Mouse (Mus musculus) frontal cortex, postnatal 25 days (tissue): ENCODE results near the gene Uck2.

Experiments
- DNase-seq, 2 experiments: peaks; one replicate each; pipeline ENCODE4 v3.0.0; 2022; ENCODE audit warnings: low spot score in 2 of 2

Uck2 gene

DNA sequence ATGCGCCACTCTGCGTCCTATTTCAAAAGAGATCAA is at the start of gene Uck2:
Gene Uck2 (minus strand): TSS at position 1 of the 36 bp plus-strand sequence.
- no peak for DNase-seq

DNA sequence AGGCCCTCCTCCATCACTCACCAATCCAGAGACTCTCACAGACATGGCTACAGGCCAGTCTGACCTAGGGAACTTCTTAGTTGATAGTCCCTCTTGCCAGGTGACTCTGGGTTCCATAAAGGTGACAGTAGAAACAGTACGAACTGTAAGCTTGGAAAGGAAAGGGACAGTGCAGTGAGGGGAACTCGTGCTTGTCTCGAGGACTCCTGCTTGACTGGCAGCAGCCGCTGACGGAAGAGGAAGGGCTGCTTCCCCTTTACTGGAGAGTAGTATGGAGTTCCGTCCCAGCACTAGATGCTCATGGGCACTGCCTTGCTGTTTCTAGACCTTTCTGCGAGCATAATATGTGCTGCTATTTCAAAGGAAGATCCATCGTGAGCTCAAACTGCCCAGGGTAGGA is 46.0 kb upstream of the Uck2 start:
- no peak for DNase-seq

DNA sequence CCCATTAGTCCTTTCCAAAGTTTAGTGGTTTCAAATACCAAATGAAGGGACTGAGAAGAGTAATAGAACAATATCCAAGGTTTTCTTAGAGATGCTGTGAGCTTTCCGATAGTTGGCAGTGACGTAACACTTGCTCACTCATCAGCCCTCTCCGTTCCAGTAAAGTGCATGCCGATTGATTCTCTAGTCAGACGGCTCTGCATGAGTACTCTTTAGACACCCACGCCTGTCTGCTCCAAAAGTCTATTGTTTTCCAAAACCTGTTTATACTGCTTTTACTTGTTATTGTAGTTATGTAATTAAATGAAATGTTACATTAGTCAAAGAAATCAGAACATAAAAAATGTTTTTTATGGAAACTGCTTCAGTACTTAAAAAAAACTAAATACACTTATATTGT is 43.7 kb upstream of the Uck2 start:
- no peak for DNase-seq

DNA sequence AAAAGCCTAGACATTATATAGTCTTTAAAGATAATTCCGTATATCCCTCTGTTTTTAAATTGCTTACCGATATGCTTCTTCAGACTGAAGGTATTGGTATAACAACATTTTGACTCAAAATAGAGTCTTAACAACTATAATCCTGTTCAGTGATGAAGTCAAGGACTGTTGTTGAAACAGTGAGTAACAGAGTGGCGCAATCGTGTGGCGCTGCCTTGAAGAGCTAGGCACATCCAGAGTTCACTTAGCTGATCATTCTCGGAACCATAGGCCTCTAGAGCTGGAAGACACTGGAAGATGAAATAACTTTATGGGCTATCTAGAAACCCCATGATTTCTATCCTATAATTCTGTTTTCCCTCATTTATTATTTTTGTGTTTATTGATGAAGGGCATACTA is 36.6 kb upstream of the Uck2 start:
- no peak for DNase-seq

DNA sequence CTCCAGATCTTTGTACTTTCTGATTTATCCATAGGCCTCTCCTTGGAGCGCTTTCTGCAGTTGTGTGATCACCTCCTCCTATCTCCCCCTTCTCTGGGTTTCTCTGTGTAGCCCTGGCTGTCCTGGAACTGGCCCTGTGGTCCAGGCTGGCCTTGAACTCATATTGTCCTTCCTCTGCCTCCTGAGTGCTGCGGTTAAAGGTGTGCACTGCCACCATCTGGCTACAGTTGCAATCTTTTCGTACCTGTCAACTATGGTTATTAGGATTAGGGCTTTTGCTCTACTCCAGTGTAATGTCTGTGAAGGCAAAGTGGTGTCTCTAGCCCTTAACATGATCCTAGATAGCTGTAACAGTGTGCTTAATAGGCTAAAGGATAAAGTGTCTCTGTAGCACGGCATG is 28.1 kb upstream of the Uck2 start:
- no peak for DNase-seq

DNA sequence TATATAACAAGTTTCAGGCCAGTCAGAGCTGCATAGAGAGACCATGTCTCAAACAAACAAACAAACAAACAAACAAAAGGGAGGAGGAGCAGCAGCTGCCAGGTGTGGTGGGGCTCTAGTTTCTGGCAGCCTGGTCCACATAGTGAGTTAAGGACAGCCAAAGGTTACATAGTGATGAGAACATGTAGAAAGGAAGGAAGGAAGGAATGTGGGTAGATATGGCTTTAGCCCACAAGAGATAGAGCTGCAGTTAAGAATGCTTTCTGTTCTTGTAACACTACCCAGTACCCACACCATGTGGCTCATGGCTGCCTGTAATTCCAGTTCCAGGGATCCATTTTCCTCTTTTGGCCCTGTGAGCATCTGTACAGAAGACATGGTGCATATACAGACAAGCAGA is 27.2 kb upstream of the Uck2 start:
- no peak for DNase-seq

DNA sequence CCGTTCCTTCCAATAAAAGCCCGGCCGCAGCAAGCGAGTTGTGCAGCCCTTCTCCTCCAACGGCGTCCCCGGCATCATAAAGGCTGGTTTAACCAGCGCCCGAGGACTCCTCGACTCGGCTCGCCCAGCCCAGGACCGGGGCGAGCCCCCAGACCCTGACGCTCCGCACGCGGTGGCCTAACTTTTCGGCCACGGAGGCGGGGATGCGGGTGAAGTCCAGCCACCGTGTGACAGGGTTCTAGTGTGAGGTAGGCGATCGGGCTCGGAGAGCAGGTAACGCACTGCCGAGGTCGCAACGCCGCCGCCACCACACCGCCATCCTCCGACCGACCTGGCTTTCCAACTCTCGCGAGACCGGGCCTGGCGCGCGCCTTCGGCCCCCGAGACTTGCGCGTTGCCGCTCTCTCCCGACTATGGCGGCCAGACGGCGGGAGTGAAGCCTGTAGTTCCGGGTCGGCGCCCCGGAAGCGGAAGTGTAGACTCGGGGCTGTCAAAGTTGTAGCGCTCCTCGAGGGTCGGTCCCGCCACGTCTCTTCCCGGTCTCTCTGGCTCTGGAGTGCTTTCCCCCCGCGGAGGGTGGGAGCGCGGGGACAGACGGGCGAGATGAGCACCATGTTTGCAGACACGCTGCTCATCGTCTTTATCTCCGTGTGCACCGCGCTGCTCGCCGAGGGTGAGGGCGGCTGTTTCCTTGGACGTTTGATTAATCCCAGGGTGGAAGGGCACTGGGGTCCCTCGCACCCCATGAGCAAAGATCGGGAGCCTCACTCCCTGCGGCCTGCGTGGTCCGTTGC is 23.3 kb upstream of the Uck2 start, which contains the start of gene Tmco1:
Gene Tmco1 (plus strand): TSS at position 118 of the 794 bp plus-strand sequence.
- peak; percentile 97 to 98 for DNase-seq

DNA sequence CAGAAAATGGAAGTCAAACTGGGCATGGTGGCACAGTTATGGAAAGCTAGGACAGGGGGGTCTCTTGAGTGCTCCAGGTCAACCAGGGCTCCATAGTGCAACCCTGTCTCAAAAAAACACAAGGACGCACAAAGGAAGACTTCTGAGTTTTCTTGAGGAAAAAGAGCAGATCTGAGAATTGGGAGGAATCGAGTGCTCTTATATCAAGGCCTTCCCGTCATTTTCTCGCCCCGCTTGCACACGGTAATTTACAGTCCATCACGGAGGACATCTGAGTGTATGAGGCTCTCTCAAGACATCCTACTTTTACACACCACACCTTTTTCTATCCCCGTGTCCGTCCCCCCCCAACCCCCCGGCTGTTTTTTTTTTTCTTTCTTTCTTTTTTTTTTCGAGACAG is 22.6 kb upstream of the Uck2 start:
- DNase-seq: no peak

DNA sequence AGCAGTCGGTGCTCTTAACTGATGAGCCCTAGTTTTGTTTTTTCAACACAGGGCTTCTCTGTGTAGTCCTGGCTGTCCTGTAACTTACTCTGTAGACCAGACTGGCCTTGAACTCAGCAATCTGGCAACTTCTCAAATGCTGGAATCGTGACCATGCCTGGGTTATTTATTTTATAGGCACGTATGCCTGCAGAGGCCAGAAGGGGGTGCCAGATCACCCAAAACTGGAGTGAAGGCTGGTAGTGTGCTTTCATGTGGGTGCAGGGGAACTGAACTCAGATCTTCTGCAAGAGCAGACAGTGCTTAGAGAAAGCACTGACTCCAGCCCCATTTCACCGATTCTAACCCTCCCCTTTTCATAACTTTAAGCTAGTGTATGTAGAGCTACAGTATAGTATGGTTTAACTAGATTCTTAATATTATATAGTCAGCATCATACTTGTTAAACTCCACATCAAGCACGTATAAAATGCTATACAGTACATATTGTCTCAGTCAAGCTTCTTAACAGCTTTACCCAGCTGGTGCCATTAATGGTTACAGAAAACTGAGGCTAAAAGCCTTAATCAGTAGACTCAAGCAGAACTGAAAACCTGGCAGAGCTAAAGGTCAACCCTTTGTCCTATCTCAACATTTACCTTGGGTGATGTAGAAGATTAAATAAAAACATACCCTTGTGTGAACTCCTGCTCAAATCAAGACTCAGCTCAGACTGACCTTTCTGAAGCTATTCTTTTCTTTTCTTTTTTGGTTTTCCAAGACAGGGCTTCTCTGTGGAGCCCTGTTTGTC is 21.5 kb upstream of the Uck2 start:
- DNase-seq: peak in 1 of 2 experiments; percentile 23

DNA sequence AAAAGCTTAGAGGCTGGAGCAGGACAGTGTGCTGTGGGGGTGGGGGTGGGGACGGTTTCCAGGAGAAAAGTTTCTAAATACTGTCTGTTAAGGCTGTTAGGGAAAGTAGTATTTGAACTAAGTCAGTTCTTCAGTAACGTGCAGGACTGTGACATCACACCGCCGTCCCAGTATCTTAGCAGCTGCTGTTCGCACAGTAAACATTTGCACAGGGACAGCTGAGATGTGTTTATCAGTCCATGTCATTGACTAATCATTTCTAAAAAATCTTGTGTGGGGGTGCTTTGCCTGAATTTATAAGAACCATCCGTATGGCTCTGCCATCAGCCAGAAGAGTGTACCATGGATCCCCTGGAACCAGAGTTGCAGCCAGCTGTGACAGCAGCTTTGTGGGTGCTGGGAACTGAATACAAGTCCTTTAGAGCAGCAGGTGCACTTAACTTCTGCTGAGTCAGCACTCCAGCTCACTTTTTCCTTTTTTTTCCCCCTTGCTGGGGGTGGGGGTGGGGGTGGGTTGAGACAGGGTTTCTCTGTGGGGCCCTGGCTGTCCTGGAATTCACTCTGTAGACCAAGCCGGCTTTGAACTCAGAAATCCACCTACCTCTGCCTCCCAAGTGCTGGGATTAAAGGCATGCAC is 20.5 kb upstream of the Uck2 start:
- DNase-seq: no peak

DNA sequence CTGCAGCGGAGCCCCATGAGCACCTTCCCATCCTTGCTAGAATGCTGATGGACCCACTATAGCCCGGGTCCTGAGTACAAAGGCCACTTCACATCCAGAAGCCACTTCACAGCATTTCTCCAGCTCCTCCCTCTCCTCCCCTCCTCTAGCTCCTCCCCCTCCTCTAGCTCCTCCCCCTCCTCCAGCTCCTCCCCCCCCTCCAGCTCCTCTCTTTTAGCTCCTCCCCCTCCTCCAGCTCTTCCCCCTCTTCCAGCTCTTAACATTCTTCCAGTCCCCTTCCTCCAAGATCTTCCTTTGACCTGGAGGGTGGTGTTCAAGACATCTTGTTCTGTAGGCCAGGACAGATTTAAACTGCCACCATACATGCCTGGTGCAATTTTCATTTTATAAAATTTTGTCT is 15.0 kb upstream of the Uck2 start:
- no peak for DNase-seq

DNA sequence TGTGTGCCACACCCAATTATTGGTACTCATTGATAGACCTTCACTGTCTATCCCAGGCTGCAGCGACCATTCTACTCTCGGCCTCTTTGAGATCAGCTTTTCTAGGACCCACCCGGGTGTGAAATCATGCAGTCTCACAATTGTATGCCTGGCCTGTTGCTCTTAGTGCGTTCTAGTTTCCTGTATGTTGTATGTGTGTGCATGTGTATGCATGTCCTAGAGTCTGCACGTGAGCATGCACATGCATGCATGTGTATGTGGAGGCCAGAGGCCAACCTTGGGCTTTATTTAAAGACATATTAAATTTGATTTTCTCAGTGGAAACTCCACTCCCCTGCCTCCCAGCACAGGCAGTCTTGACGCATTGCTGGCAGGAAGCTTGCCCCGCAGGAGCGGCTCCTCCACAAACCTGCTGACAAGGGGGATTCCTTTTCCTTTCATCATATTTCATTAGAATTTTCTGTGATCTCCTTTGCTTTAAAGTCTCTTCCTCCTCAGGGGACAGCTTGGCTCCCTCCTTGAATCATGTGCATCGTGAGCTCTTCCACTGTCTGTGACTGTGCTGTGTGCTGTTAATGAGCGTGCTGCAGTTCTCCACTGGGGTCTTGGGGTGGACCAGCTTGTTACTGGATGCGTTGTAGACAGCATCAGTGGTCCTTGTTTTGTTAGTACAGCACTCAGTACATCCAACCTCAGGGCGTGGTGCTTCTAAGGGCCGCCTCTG is 10.7 kb upstream of the Uck2 start:
- DNase-seq: no peak

DNA sequence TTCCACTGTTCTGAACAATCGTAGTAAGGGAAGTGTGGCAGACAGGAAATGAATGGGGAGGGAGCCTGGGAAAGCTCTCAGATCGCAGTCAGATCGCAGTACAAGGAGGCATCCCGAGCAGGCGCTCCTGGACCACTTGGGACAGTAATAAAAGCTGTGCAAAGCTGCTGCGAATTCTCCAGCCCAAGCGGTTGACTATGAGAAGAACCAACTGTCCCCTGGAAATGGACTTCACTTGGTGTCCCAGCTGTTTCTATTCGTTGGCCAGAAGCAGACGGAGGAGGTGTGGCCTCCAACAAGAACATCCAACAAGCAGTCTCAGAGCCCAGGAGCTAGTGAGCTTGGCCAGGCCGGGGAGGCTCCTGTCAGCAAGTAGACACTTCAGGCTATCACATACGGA is 7.3 kb upstream of the Uck2 start:
- no peak for DNase-seq

DNA sequence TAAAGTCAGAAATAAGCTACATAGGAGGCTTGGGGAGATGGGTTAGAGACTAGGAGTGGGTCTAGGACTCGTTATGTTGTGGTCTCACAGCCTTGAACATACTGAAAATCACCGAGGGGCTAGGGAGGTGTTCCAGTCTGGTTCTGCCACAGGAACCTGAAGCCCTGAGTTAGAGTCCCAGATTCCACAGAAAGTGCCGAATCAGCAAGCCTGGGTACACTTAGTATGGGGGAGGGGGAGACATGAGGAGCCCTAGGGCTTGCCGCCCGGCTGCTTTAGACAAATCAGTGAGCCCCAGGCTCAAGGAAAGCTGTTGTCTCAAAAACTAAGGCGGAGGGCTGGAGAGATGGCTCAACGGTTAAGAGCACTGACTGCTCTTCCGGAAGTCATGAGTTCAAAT is 6.5 kb upstream of the Uck2 start:
- DNase-seq: no peak

DNA sequence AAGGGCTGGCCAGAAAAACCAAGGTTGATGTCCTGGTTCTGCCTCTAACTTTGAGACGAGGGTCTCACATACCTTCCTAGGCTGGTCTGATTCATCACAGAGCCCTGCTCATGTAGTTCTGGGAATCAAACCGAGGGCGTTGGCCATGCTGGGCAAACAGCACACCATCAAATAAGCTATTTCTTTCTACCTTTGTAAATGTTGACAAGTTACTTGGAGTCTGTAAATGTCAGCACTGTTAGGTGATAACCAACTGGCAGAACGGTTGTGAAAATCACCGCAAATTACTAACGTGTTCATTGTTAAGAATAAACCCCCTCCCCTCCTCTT is 5.1 kb upstream of the Uck2 start:
- no peak for DNase-seq

DNA sequence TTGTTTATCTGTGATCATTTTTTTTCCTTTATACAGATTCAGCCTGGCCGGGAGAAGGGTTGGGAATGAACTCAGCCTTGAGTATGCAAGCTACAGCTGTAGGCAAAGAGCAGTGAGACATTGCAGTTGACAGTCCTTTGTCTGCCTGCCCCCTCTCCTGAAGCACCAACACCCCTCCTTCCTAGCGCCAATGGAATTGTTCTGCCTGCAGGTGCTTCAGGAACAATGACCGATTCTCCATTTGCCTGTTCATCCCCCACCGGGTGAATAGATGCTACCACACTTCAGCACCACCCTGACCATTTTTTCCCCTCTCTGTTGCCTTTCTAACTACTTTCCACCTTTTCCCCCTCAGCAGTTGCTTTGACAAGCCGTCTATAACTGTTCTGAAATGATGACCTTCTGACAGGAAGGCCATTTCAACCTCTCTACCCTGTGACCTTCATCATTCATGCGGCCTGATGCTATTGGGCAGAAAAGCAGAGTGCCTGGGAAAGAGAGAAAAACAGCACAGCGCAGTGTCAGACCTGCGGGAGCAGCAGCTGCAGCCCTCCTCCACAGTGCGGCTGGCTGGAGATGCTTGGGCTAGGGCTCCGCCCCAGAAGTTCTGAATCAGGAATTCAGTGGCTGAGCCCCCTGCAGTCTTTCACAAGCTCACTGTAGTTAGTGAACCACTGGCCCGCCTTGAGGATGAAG is 4.6 kb upstream of the Uck2 start:
- DNase-seq: no peak

DNA sequence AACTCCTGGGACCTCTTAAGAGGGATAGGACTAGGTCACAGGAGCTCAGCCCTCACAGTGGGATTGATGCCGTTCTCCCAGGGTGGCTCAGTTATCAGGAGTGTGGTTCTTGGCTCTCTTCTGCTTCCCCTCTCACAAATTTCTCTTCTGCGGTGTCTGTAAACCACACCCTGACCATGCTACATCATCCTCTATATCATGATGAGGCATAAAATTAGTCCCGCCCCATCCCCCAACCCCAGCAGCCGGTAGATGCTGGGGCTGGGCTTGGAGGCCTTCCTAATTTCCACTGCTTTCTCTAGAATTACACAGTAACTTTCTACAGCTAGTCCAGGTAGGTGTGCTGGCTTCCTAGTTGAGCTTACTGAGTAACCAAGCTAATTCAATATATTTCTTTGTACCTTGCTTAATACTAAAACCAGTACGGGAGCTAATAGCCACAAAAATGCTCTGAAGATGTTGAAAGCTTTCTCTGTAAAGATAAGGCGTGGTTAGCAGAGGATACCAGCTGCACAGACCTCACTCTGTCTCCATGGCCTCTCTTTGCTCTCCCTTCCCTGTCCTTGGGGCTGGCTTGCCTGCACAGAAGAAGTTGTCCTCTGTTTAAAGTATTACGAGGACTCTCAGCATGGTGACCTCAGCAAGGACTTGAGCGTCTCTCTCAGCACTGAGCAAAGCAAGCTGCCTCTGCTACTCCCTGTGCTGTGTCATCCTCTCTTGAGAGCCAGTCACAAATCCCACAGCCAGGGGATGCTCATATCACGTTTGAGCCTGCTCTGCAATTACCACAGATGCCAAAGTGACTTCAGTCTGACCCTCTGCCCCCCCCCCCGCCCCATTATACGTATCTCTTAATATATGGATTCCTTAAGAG is 3.8 kb upstream of the Uck2 start:
- DNase-seq: no peak

DNA sequence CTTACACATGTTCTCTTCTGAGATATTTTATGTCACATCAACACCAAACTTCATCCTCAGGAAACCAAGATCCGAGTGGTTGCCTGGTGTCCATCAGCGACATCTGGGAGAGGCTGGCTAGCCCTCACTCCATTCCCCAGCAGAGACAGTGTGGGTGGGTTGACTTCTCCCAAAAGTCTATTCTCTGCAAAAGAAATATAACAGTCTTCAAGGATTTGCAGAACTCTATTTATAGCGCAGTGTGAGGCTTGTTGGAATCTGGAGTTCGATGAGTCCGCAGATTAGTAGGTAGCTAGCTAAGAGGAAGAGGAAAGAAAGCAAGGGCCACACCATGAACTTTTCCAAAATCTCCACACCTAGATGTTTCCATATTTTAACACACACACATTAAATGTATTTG is 2.0 kb upstream of the Uck2 start:
- no peak for DNase-seq

DNA sequence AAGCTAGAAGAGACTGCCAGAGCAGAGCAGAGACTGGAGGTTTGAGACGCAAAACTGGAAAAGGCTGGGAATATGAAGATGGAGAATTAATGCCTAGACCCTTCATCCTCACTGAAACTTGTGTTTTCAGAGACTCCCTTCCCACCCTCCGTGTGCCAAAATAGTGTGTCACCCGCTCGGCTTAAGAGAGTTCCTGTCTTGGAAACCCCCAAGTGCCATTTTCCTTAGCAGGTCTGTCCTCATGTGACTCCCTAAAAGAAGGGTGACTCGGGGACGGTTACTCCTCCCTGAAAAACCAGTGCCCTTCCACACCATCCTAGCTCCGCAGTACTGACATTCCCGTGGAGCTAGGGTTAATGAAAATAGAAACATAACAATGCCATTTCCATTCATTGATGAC is 236 bp upstream of the Uck2 start:
- DNase-seq: no peak

DNA sequence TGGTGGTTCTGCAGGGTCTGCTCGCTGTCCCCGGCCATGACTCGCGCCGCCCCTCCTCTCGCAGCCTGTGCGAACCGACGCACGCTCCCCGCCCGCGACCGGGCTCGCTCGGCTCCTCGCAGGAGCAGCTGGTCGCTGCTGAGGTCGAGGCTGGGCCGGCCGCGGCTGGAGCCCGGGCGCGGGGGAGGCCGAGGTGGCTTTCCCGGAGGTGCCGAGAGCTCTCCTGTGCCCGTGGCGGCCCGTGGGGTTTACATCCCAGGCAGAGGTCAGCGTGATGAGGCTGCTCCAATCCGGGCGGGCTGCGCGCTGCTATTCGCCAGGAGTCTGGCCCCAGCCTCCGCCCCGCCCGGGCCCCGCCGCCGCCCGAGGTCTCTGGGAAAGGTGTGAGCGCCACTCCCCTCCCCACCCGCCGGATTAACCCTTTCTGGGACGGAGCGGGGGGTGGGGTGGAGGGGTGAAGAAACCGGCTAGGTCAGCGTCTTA is 242 bp downstream of the Uck2 start:
- DNase-seq: peak; percentile 56 to 78

DNA sequence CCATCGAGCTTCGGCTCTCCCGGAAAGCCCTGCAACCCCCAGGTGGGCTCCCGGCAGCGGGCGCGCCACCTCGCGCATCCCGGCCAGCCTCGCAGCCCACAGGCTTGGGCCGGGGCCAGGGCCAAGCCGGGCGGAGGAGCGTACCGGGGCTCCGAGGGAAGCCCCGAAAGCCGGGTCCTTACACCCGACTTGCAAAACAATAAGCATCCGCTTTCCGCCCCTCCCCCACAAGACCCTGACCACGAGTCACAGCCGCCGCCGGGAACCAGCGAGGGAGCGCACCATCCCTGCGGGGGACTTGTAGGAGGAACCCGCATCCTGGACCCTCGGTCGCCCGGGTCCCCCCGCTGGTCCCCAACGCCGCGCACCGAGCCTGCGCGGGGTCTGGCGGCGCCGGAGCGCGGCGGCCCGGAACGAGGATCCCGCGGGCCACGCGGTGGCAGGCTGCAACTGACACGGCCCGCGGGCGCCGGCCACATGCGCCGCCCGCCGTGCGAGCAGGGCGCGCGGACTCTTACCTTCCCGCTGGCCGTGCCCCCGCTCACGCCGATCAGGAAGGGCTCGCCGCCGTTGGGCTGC is 773 bp downstream of the Uck2 start:
- DNase-seq: peak in 1 of 2 experiments; percentile 47
